Mouse (Mus musculus) heart, postnatal 0 days (tissue): ENCODE results near the gene Erc1.

Experiments
- CTCF ChIP-seq: IDR thresholded peaks from 2 replicates; pipeline ENCODE4 v1.5.1; 2016; ENCODE audit warnings: antibody characterized with exemption, control low read depth, low read depth
- EP300 ChIP-seq: IDR thresholded peaks from 2 replicates; pipeline ENCODE4 v1.6.1; 2016; ENCODE audit warnings: antibody characterized with exemption, low read depth

GRCm38 (mm10) chr6:119829951-119830350, 18.0 kb downstream of the Erc1 start:
- TF ChIP-seq CTCF (no peak), EP300 (no peak)
